Mouse (Mus musculus) embryo, embryonic 9.5 days (tissue): Measurements from ENCODE around the gene Zfp326.

ENCODE experiments used
- DNase-seq: peaks from one replicate; pipeline ENCODE4 v3.0.0-alpha.2; 2017; ENCODE audit errors: extremely low spot score

Gene Zfp326

GRCm38 (mm10) chr5:105941951-105942350 lies 65.6 kb downstream of the Zfp326 start:
- no peak for DNase-seq
